Mouse (Mus musculus): ENCODE results near the gene Mylk. TPM values are rescaled to one million over a fixed set of nuclear protein-coding genes. Genes with fewer than 3 reads are reported as not detected.

The Mylk gene
- polyA plus RNA-seq, 2 experiments from 2014 or later: 0.30 TPM; not detected in 1

GRCm38 (mm10) chr16:34952254-34952653 is 207.2 kb downstream of the Mylk start:
- no peak for ATAC-seq

GRCm38 (mm10) chr16:34952798-34953197 is 207.8 kb downstream of the Mylk start:
- no peak for ATAC-seq

GRCm38 (mm10) chr16:34953501-34953900 is 208.5 kb downstream of the Mylk start:
- no peak for ATAC-seq

- ATAC-seq: no peak
Observed at GRCm38 (mm10) chr16:34957487-34958230, 212.6 kb downstream of the Mylk start.

- no peak for ATAC-seq
Observed at GRCm38 (mm10) chr16:34958667-34959066, 213.7 kb downstream of the Mylk start.

- ATAC-seq: no peak
Observed at GRCm38 (mm10) chr16:34959261-34959660, 214.3 kb downstream of the Mylk start.

- ATAC-seq: no peak
Observed at GRCm38 (mm10) chr16:34960243-34960642, 215.2 kb downstream of the Mylk start.

- ATAC-seq: no peak
Observed at GRCm38 (mm10) chr16:34960866-34961582, 216.0 kb downstream of the Mylk start.

GRCm38 (mm10) chr16:34962322-34962721 is 217.3 kb downstream of the Mylk start:
- ATAC-seq: no peak

- ATAC-seq: no peak
Observed at GRCm38 (mm10) chr16:34963008-34963407, 218.0 kb downstream of the Mylk start.

- ATAC-seq: no peak
Observed at GRCm38 (mm10) chr16:34966620-34967081, 221.6 kb downstream of the Mylk start.

- ATAC-seq: no peak
Observed at GRCm38 (mm10) chr16:34967120-34967800, 222.2 kb downstream of the Mylk start.

GRCm38 (mm10) chr16:34968181-34968580 is 223.2 kb downstream of the Mylk start:
- no peak for ATAC-seq

GRCm38 (mm10) chr16:34972471-34972870 is 227.5 kb downstream of the Mylk start:
- ATAC-seq: no peak

- no peak for ATAC-seq
Observed at GRCm38 (mm10) chr16:34975544-34975943, 230.5 kb downstream of the Mylk start.

- no peak for ATAC-seq
Observed at GRCm38 (mm10) chr16:34976630-34977029, 231.6 kb downstream of the Mylk start.

- no peak for ATAC-seq
Observed at GRCm38 (mm10) chr16:34978018-34978417, 233.0 kb downstream of the Mylk start.

GRCm38 (mm10) chr16:34981009-34981408 is 236.0 kb downstream of the Mylk start:
- no peak for ATAC-seq

- ATAC-seq: no peak
Observed at GRCm38 (mm10) chr16:34984203-34985030, 239.4 kb downstream of the Mylk start.

GRCm38 (mm10) chr16:34985031-34985346 is 240.0 kb downstream of the Mylk start:
- no peak for ATAC-seq

GRCm38 (mm10) chr16:34986211-34986825 is 241.3 kb downstream of the Mylk start:
- ATAC-seq: no peak

- ATAC-seq: no peak
Observed at GRCm38 (mm10) chr16:34991365-34991764, 246.4 kb downstream of the Mylk start.

All from activated CD4-positive, CD25-positive, alpha-beta regulatory T cell, adult 4 months (primary cell).